In genomic region chr6:83727178-83727577, GRCm38 (mm10) we compare ENCODE assay signal across 17 mouse cellular contexts. TPM values are rescaled to one million over a fixed set of nuclear protein-coding genes. Genes with fewer than 3 reads are reported as not detected.
DNase-seq lines count a peak whose midpoint lies in the region; ATAC-seq and TF ChIP-seq lines count a peak whose summit lies in the region.
"Had no signal": no experiment of that assay in that cellular context is flagged by ENCODE, and none has a peak within 500 bp of the region (broad histone marks: within the 10 kb centered on the region; RNA-seq: fewer than 3 reads in every experiment).

No protein-coding gene starts in this region.

- 50% methylated on average over 4 of the region's 4 CpGs for WGBS in kidney, adult 2 months
- 48% methylated on average over 4 of the region's 4 CpGs for WGBS in kidney, embryonic 15.5 days
- WGBS in intestine, embryonic 16.5 days = 42% methylated on average over 4 of the region's 4 CpGs

- no peak for TF ChIP-seq EP300 in CH12.LX (IDR thresholded peaks at IDR 0.05; ENCODE audit: low read length)

- H3K4me3 ChIP-seq in kidney, adult 2 months (ENCODE audit: insufficient read depth, low read depth, low read length) = no peak overlapping the region
- H3K4me3 ChIP-seq in kidney, embryonic 15.5 days (replicated peaks) = no peak overlapping the region
- H3K4me3 ChIP-seq in CH12.LX (replicated peaks in 1 of 3; ENCODE audit: low read depth in 2 of 3, low read length in 2 of 3, poor library complexity in 1 of 3) = no peak overlapping the region
- H3K4me3 ChIP-seq in intestine, embryonic 16.5 days (ENCODE audit: low read length) = no peak overlapping the region
- H3K4me3 ChIP-seq: forebrain, embryonic 12.5 days; neural tube, embryonic 15.5 days had no signal

- no peak for ATAC-seq in kidney, embryonic 15.5 days (replicated peaks; ENCODE audit: low FRiP score)
- no peak for ATAC-seq in intestine, embryonic 16.5 days
- ATAC-seq: inflammation-experienced regulatory T-cells, adult 6 months had no signal

- in situ Hi-C loops in CH12.LX (cut with MboI; ENCODE audit: low pct_ligation_motif_present, low pct_unique_long_range_greater_than_20kb, low sequenced_read_pairs) = no loop called here

- no peaks in the 10 kb centered on the region for H3K36me3 ChIP-seq in kidney, adult 2 months (ENCODE audit: control insufficient read depth, insufficient read depth, low read length)
- no peaks in the 10 kb centered on the region for H3K36me3 ChIP-seq in kidney, embryonic 15.5 days
- H3K36me3 ChIP-seq in CH12.LX (replicated peaks in 1 of 2; ENCODE audit: control insufficient read depth in 1 of 2, insufficient read depth in 1 of 2, low read length in 1 of 2) = no peaks in the 10 kb centered on the region
- H3K36me3 ChIP-seq in intestine, embryonic 16.5 days (ENCODE audit: control insufficient read depth, insufficient read depth, low read length) = no peaks in the 10 kb centered on the region
- H3K36me3 ChIP-seq: forebrain, embryonic 12.5 days; neural tube, embryonic 15.5 days had no signal

- TF ChIP-seq POLR2A in kidney, adult 2 months (IDR thresholded peaks at IDR 0.05; ENCODE audit: low read depth, low read length) = no peak
- TF ChIP-seq POLR2A in CH12.LX (IDR thresholded peaks at IDR 0.05; ENCODE audit: low read depth, low read length) = no peak

- peak; percentile 18 for TF ChIP-seq RAD21 in CH12.LX (IDR thresholded peaks at IDR 0.05; ENCODE audit: low read depth, low read length)

- no peaks in the 10 kb centered on the region for H3K9me3 ChIP-seq in kidney, embryonic 15.5 days (replicated peaks)
- peaks cover 12% of the 10 kb centered on the region for H3K9me3 ChIP-seq in CH12.LX (replicated peaks; ENCODE audit: low read length)
- no peaks in the 10 kb centered on the region for H3K9me3 ChIP-seq in intestine, embryonic 16.5 days (ENCODE audit: control insufficient read depth, low read length)
- H3K9me3 ChIP-seq: forebrain, embryonic 12.5 days; neural tube, embryonic 15.5 days had no signal

- peak; percentile 29; the same call in 1 of the 2 replicates for TF ChIP-seq CTCF in kidney, adult 2 months (conservative IDR thresholded peaks at IDR 0.05; ENCODE audit: insufficient read depth, insufficient read length, low read depth, low read length)
- peak; percentile 42 to 59 for TF ChIP-seq CTCF in CH12.LX (conservative IDR thresholded peaks at IDR 0.05 in 1 of 2, IDR thresholded peaks at IDR 0.05 in 1 of 2; ENCODE audit: low read depth in 2 of 2, low read length in 2 of 2)

- dilution Hi-C loops in CH12.LX (cut with MboI; ENCODE audit: extremely low pct_ligation_motif_present, extremely low pct_unique_long_range_greater_than_20kb, low sequenced_read_pairs) = no loop called here

- H3K9ac ChIP-seq in kidney, embryonic 15.5 days = no peak overlapping the region
- H3K9ac ChIP-seq in CH12.LX (ENCODE audit: insufficient read depth, low read depth) = no peak overlapping the region
- no peak overlapping the region for H3K9ac ChIP-seq in intestine, embryonic 16.5 days (ENCODE audit: low read depth, low read length)
- H3K9ac ChIP-seq: forebrain, embryonic 12.5 days; neural tube, embryonic 15.5 days had no signal

- no peaks in the 10 kb centered on the region for H3K4me1 ChIP-seq in kidney, adult 2 months (ENCODE audit: control insufficient read depth, insufficient read depth, low read length)
- H3K4me1 ChIP-seq in kidney, embryonic 15.5 days = no peaks in the 10 kb centered on the region
- no peaks in the 10 kb centered on the region for H3K4me1 ChIP-seq in CH12.LX (ENCODE audit: control insufficient read depth in 1 of 2, insufficient read depth in 2 of 2)
- H3K4me1 ChIP-seq in intestine, embryonic 16.5 days (ENCODE audit: control insufficient read depth, insufficient read depth, low read length) = no peaks in the 10 kb centered on the region
- H3K4me1 ChIP-seq: forebrain, embryonic 12.5 days; neural tube, embryonic 15.5 days had no signal

- no peak for DNase-seq in kidney, adult 2 months
- peak; percentile 62 for DNase-seq in 3T3-L1 (ENCODE audit: low read depth, low spot score)
- DNase-seq in CH12.LX (ENCODE audit: extremely low read depth) = peak; percentile 28
- DNase-seq in c-Kit-positive CD71-positive TER-119-negative erythroid progenitor cells, embryonic 14.5 days (ENCODE audit: low read depth) = peak; percentile 9
- no peak for DNase-seq in cerebellum, adult 9-11 months
- DNase-seq: adrenal gland, postnatal 25 days; cerebellum, adult 2 months; gastrocnemius, postnatal 10 days; lung, adult 2 months had no signal

- no peak overlapping the region for H3K27ac ChIP-seq in kidney, adult 2 months (ENCODE audit: insufficient read depth, low read depth, low read length)
- H3K27ac ChIP-seq in kidney, embryonic 15.5 days = no peak overlapping the region
- H3K27ac ChIP-seq in CH12.LX (ENCODE audit: insufficient read depth, low read depth) = no peak overlapping the region
- H3K27ac ChIP-seq in intestine, embryonic 16.5 days (ENCODE audit: low read length) = no peak overlapping the region
- H3K27ac ChIP-seq: forebrain, embryonic 12.5 days; neural tube, embryonic 15.5 days had no signal

- no peak overlapping the region for H3K4me2 ChIP-seq in kidney, embryonic 15.5 days
- no peak overlapping the region for H3K4me2 ChIP-seq in CH12.LX (ENCODE audit: insufficient read depth, low read depth, poor library complexity, severe bottlenecking)
- no peak overlapping the region for H3K4me2 ChIP-seq in intestine, embryonic 16.5 days (ENCODE audit: low read depth, low read length)
- H3K4me2 ChIP-seq: forebrain, embryonic 12.5 days; neural tube, embryonic 15.5 days had no signal

- H3K79me2 ChIP-seq in CH12.LX (replicated peaks; ENCODE audit: control insufficient read depth, extremely low read depth, insufficient read depth, poor library complexity, severe bottlenecking) = no peaks in the 10 kb centered on the region

- H3K27me3 ChIP-seq in kidney, adult 2 months (replicated peaks; ENCODE audit: control insufficient read depth, insufficient read depth, low read length) = 0 out of 2 replicates have a peak, but pooled peaks cover 2% of the 10 kb centered on the region
- peaks cover 81% of the 10 kb centered on the region for H3K27me3 ChIP-seq in kidney, embryonic 15.5 days
- peaks cover 49% of the 10 kb centered on the region for H3K27me3 ChIP-seq in CH12.LX (replicated peaks)
- peaks cover 13% of the 10 kb centered on the region for H3K27me3 ChIP-seq in intestine, embryonic 16.5 days (replicated peaks; ENCODE audit: control insufficient read depth, insufficient read depth, low read length)

TF ChIP-seq in CH12.LX, 34 proteins besides CTCF, POLR2A, EP300 and RAD21:
- TF ChIP-seq JUN (IDR thresholded peaks at IDR 0.05; ENCODE audit: insufficient read depth, low read depth, low read length) (no peak), SMC3 (IDR thresholded peaks at IDR 0.05; ENCODE audit: low read depth, low read length) (peak; percentile 30)
TF ChIP-seq in CH12.LX: peak in this region for 1.

RNA-seq across cellular contexts. Expression of gene Atp6v1b1, which starts 15.6 kb away (rescaled TPM):
- 137 and 154 TPM in 2 replicates for polyA plus RNA-seq in kidney, adult 2 months (2012; rRNA removed)
- polyA plus RNA-seq in kidney, embryonic 15.5 days (2015; fragmentation: Nextera tagmentation; extraction: Ambion mirVana) = 7.0 and 8.1 TPM in 2 replicates
- total RNA-seq in CH12.LX (2012; rRNA removed) = not detected in 2 replicates
- not detected in 2 replicates for total RNA-seq in CH12.LX (2014; rRNA removed)
- not detected in 2 replicates for polyA plus RNA-seq in CH12.LX (2012; ENCODE audit: insufficient read length, low read depth)
- not detected in 2 replicates for polyA plus RNA-seq in intestine, embryonic 16.5 days (2015; fragmentation: Nextera tagmentation; extraction: Ambion mirVana)
- total RNA-seq: adrenal gland, postnatal 25 days; gastrocnemius, postnatal 10 days; left cerebral cortex, postnatal 14 days had no signal
- polyA plus RNA-seq: cerebellum, adult 2 months; forebrain, embryonic 12.5 days; heart, embryonic 14.5 days; inflammation-experienced regulatory T-cells, adult 6 months; neural tube, embryonic 15.5 days; stomach, embryonic 16.5 days had no signal

RNA-seq across cellular contexts. Expression of gene Vax2, which starts 16.1 kb away (rescaled TPM):
- not detected in 2 replicates for polyA plus RNA-seq in kidney, adult 2 months (2012; rRNA removed)
- polyA plus RNA-seq in kidney, embryonic 15.5 days (2015; fragmentation: Nextera tagmentation; extraction: Ambion mirVana) = not detected in 2 replicates
- total RNA-seq in CH12.LX (2012; rRNA removed) = not detected in 2 replicates
- not detected in 2 replicates for total RNA-seq in CH12.LX (2014; rRNA removed)
- not detected in 2 replicates for polyA plus RNA-seq in CH12.LX (2012; ENCODE audit: insufficient read length, low read depth)
- polyA plus RNA-seq in intestine, embryonic 16.5 days (2015; fragmentation: Nextera tagmentation; extraction: Ambion mirVana) = not detected in 2 replicates
- total RNA-seq: adrenal gland, postnatal 25 days; gastrocnemius, postnatal 10 days; left cerebral cortex, postnatal 14 days had no signal
- polyA plus RNA-seq: cerebellum, adult 2 months; heart, embryonic 14.5 days; lung, adult 2 months; neural tube, embryonic 15.5 days; stomach, embryonic 16.5 days had no signal

RNA-seq across cellular contexts. Expression of gene Ankrd53, which starts 35.3 kb away (rescaled TPM):
- polyA plus RNA-seq in kidney, adult 2 months (2012; rRNA removed) = 0.14 TPM in 2 replicates
- not detected in 2 replicates for polyA plus RNA-seq in kidney, embryonic 15.5 days (2015; fragmentation: Nextera tagmentation; extraction: Ambion mirVana)
- total RNA-seq in CH12.LX (2012; rRNA removed) (0.08 and 0.13 TPM in 2 replicates), CH12.LX (2014; rRNA removed) (not detected in 2 replicates)
- polyA plus RNA-seq in CH12.LX (2012; ENCODE audit: insufficient read length, low read depth) = 0.34 and 0.36 TPM in 2 replicates
- not detected in 2 replicates for polyA plus RNA-seq in intestine, embryonic 16.5 days (2015; fragmentation: Nextera tagmentation; extraction: Ambion mirVana)
- total RNA-seq: gastrocnemius, postnatal 10 days; left cerebral cortex, postnatal 14 days had no signal
- polyA plus RNA-seq: cerebellum, adult 2 months; heart, embryonic 14.5 days; lung, adult 2 months; stomach, embryonic 16.5 days had no signal

RNA-seq across cellular contexts. Expression of gene Tex261, which starts 48.4 kb away (rescaled TPM):
- 156 and 169 TPM in 2 replicates for polyA plus RNA-seq in kidney, adult 2 months (2012; rRNA removed)
- polyA plus RNA-seq in kidney, embryonic 15.5 days (2015; fragmentation: Nextera tagmentation; extraction: Ambion mirVana) = 79.7 and 86.7 TPM in 2 replicates
- total RNA-seq in CH12.LX (2012; rRNA removed) (44.6 and 52.4 TPM in 2 replicates), CH12.LX (2014; rRNA removed) (42.4 and 65.6 TPM in 2 replicates)
- polyA plus RNA-seq in CH12.LX (2012; ENCODE audit: insufficient read length, low read depth) = 87.8 and 88.9 TPM in 2 replicates
- 83.3 and 88.5 TPM in 2 replicates for polyA plus RNA-seq in intestine, embryonic 16.5 days (2015; fragmentation: Nextera tagmentation; extraction: Ambion mirVana)

RNA-seq across cellular contexts. Expression of gene Cd207, which starts 49.5 kb away (rescaled TPM):
- polyA plus RNA-seq in kidney, adult 2 months (2012; rRNA removed) = 0.19 and 0.28 TPM in 2 replicates
- polyA plus RNA-seq in kidney, embryonic 15.5 days (2015; fragmentation: Nextera tagmentation; extraction: Ambion mirVana) = not detected in 2 replicates
- total RNA-seq in CH12.LX (2012; rRNA removed) (not detected in 2 replicates), CH12.LX (2014; rRNA removed) (not detected in 2 replicates)
- polyA plus RNA-seq in CH12.LX (2012; ENCODE audit: insufficient read length, low read depth) = not detected in 2 replicates
- not detected in 2 replicates for polyA plus RNA-seq in intestine, embryonic 16.5 days (2015; fragmentation: Nextera tagmentation; extraction: Ambion mirVana)
- total RNA-seq: adrenal gland, postnatal 25 days; gastrocnemius, postnatal 10 days; left cerebral cortex, postnatal 14 days had no signal
- polyA plus RNA-seq: cerebellum, adult 2 months; forebrain, embryonic 12.5 days; inflammation-experienced regulatory T-cells, adult 6 months; neural tube, embryonic 15.5 days had no signal

Comparison
In these comparisons a context has a peak if more than half of its experiments do, and no peak if none do; other contexts are left out.
1. RNA of gene Atp6v1b1, which starts 15.6 kb away (polyA plus RNA-seq): 137 to 154 TPM in kidney, adult 2 months; 7.0 to 8.1 TPM in kidney, embryonic 15.5 days, not detected in intestine, embryonic 16.5 days and not detected in CH12.LX; every median in the first group is over 10 times any median in the second.
2. DNase-seq: peak in 3T3-L1 (single experiment), CH12.LX (single experiment) and c-Kit-positive CD71-positive TER-119-negative erythroid progenitor cells, embryonic 14.5 days (single experiment); none in kidney, adult 2 months (single experiment) and cerebellum, adult 9-11 months (single experiment).